Mouse (Mus musculus) heart, embryonic 16.5 days (tissue): ENCODE data around the gene Nup85. TPM values are rescaled to one million over a fixed set of nuclear protein-coding genes. Genes with fewer than 3 reads are reported as not detected.
A peak's percentile ranks its signal among the peaks of the same experiment; 100 is the strongest.

Experiments
- ATAC-seq: fragments of 200-750 bp; cut with Nextera tagmentation; replicated peaks from 2 replicates; pipeline ENCODE4 v1.8.0; 2017; ENCODE audit warnings: moderate number of reproducible peaks; ENCODE audit not compliant: insufficient read depth, low FRiP score; ENCODE audit errors: extremely low read depth
- H3K27ac ChIP-seq: fragments of 300-500 bp; sonication (generic); 2 replicates; pipeline ENCODE4 v1.5.1; 2014; ENCODE audit warnings: mild to moderate bottlenecking, low read length, control low read depth, moderate library complexity
- H3K27me3 ChIP-seq: fragments of 300-500 bp; sonication (generic); 2 replicates; pipeline ENCODE4 v1.6.1; 2014; ENCODE audit warnings: low read length, mixed read lengths; ENCODE audit not compliant: control insufficient read depth, insufficient read depth
- H3K36me3 ChIP-seq: fragments of 300-500 bp; sonication (generic); 2 replicates; pipeline ENCODE4 v1.6.1; 2014; ENCODE audit not compliant: control insufficient read depth, insufficient read depth
- H3K4me1 ChIP-seq: fragments of 300-500 bp; sonication (generic); 2 replicates; pipeline ENCODE4 v1.6.1; 2014; ENCODE audit warnings: low read length, mixed read lengths; ENCODE audit not compliant: control insufficient read depth, insufficient read depth
- H3K4me2 ChIP-seq: fragments of 300-500 bp; sonication (generic); 2 replicates; pipeline ENCODE4 v1.6.1; 2014; ENCODE audit warnings: low read depth, mild to moderate bottlenecking, control low read depth, low read length
- H3K4me3 ChIP-seq: fragments of 300-500 bp; sonication (generic); 2 replicates; pipeline ENCODE4 v1.5.1; 2014; ENCODE audit warnings: mild to moderate bottlenecking, control low read depth, low read length
- H3K9ac ChIP-seq: fragments of 300-500 bp; sonication (generic); 2 replicates; pipeline ENCODE4 v1.6.1; 2014; ENCODE audit warnings: low read length, control low read depth
- H3K9me3 ChIP-seq: fragments of 300-500 bp; sonication (generic); replicated peaks from 2 replicates; pipeline ENCODE4 v1.6.1; 2016; ENCODE audit warnings: low read length; ENCODE audit not compliant: control insufficient read depth
- WGBS: fragments of 180-500 bp; shearing (Covaris S2); extraction: QIAGEN DNeasy Blood & Tissue Kit; methylation state at CpG from one replicate; pipeline ENCODE4 v1.1.7; 2014; 5-methylcytosine and 5-hydroxymethylcytosine counted together
- polyA plus RNA-seq: library from polyadenylated mRNA; unstranded; fragments of >200 nt; fragmentation: Nextera tagmentation; extraction: Ambion mirVana; gene quantifications from 2 replicates; pipeline ENCODE4 v1.2.1, GENCODE M21; 2015

Nup85 gene
- polyA plus RNA-seq, 1 experiment from 2014 or later: 117 TPM

DNA sequence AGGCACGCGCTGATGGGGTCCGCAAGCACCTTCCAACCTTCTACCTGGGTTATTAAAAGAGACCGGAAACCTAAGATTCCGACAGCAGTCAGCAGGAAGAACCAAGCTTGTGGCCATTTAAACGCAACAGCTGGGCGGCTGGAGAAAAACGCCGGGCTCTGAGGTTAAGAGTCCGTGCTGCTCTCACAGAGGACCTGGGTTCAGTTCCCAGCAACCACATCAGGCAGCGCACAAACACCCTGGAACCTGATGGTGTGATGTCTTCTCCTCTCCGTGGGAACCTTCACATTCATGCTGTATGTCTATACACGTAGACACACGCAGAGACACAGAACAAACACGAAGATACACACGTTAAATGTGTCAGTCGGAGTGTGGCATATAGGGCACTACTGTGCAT is 8.5 kb upstream of the Nup85 start:
- no peaks in the 10 kb centered on the region for H3K27me3 ChIP-seq
- H3K9ac ChIP-seq: no peak overlapping the region
- ATAC-seq: no peak
- H3K4me3 ChIP-seq: no peak overlapping the region
- H3K27ac ChIP-seq: no peak overlapping the region
- no peaks in the 10 kb centered on the region for H3K4me1 ChIP-seq
- no peaks in the 10 kb centered on the region for H3K9me3 ChIP-seq
- WGBS: 75% methylated on average over 17 of the region's 17 CpGs
- H3K36me3 ChIP-seq: no peaks in the 10 kb centered on the region
- H3K4me2 ChIP-seq: no peak overlapping the region

DNA sequence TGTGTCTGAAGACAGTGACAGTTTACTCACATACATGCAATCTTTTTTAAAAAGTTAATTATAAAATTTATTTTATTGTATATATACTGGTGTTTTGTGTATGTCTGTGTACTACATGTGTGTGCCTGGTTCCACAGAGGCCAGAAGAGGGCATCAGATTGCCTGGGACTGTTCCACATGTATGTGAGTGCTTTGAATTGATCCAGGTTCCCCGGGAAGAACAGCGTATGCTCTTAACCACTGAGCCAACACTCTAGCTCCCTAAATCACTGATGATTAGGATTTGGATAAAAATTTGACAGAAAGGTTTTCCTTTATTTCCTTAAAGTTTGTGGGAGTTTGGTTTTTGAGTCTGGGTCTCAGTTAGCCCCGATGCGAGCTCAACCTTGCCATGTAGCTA is 828 bp upstream of the Nup85 start:
- ATAC-seq: no peak
- H3K4me3 ChIP-seq: peak overlapping the region; percentile 81
- peaks cover 16% of the 10 kb centered on the region for H3K36me3 ChIP-seq
- 38% methylated on average over 4 of the region's 4 CpGs for WGBS
- H3K4me1 ChIP-seq: peaks cover 10% of the 10 kb centered on the region
- peak overlapping the region; percentile 78 for H3K9ac ChIP-seq
- peak overlapping the region; percentile 75 for H3K4me2 ChIP-seq
- no peaks in the 10 kb centered on the region for H3K27me3 ChIP-seq
- H3K27ac ChIP-seq: peak overlapping the region; percentile 84
- H3K9me3 ChIP-seq: no peaks in the 10 kb centered on the region

DNA sequence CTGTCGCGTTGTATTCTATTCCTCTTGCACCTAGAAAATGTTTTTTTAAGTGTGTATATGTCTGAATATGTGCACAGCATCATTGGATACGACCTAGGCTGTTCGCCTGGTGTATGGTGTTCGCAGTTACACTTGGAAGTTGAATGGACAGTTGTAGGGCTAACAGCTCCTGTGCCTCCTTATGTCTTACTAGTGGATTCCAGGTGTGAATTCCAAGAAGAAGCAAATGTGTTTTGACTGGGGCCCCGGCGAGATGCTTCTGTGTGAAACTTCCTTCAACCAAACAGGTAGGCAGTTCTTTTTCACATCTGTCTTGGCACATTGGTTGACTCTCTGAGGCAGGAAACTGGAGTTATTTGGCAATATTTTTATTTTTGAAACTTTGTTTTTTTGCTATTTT is 727 bp downstream of the Nup85 start:
- 19% methylated on average over 7 of the region's 7 CpGs for WGBS
- no peak for ATAC-seq

DNA sequence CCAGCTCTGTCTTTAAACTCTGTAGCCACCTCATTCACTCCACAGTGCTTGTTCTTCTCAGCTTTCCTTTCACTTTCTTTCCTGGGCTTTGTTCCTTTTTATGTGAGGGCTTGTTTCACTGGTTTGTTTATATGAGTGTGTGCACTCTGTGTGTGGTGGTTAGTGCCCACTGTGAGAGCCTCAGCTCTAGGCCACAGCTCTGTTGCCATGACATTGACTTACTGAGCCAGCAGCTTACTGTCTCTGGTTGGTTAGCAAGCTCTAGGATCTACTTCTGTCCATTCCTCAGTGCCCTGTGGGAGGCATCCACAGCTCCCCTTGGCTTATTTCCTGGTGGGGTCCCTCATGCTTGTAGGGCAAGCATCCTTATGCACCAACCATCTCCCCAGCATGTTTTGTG is 14.8 kb downstream of the Nup85 start:
- no peaks in the 10 kb centered on the region for H3K4me1 ChIP-seq
- no peak overlapping the region for H3K9ac ChIP-seq
- no peaks in the 10 kb centered on the region for H3K27me3 ChIP-seq
- peaks cover 41% of the 10 kb centered on the region for H3K36me3 ChIP-seq
- no peak overlapping the region for H3K4me2 ChIP-seq
- H3K4me3 ChIP-seq: no peak overlapping the region
- ATAC-seq: no peak
- no peak overlapping the region for H3K27ac ChIP-seq
- H3K9me3 ChIP-seq: no peaks in the 10 kb centered on the region

More for the DNA sequence above, 727 bp downstream of the Nup85 start:
- Histone ChIP-seq H3K4me1 (peaks cover 10% of the 10 kb centered on the region), H3K4me3 (peak overlapping the region; percentile 81), H3K27ac (no peak overlapping the region), H3K27me3 (no peaks in the 10 kb centered on the region), H3K36me3 (peaks cover 30% of the 10 kb centered on the region), H3K9ac (peak overlapping the region; percentile 78), H3K9me3 (no peaks in the 10 kb centered on the region), H3K4me2 (peak overlapping the region; percentile 75)

DNA sequence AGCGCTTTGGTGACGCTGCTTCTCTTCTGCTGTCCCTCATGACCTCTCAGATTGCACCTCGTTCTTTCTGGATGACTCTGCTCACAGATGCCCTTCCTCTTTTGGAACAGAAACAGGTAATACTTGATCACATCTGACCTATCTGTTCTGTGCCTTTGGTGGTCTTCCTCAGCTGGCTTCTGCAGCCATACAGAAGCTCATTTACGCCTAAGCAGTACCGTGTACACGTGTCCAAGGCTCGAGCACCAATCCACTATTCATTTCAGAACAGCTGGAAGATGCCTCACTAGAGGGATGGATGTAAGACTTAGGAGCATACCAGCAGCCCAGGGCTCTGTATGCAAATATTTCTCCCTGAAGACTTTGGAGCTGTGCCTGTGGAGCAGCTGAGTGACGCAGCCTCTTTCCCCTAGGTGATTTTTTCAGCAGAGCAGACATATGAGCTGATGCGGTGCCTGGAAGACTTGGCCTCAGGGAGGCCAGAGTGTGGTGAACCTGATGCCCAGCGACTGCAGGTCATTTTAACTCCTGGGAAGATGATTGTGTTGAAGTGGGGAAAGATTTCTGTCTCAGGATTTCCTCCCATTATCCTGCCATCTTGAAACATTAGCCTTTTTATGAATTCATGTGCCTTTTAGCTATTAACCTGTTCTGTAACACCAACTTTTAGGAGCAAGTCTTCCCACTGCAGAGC is 18.8 kb downstream of the Nup85 start:
- Histone ChIP-seq H3K27me3 (no peaks in the 10 kb centered on the region), H3K27ac (no peak overlapping the region; the same call in 1 of the 2 replicates), H3K9me3 (no peaks in the 10 kb centered on the region), H3K36me3 (peaks cover 75% of the 10 kb centered on the region), H3K4me3 (no peak overlapping the region), H3K4me2 (no peak overlapping the region), H3K4me1 (no peaks in the 10 kb centered on the region), H3K9ac (no peak overlapping the region)
- WGBS: 79% methylated on average over 10 of the region's 10 CpGs
- ATAC-seq: 0 out of 2 replicates have a peak, but pooled peaks have one; percentile 14

DNA sequence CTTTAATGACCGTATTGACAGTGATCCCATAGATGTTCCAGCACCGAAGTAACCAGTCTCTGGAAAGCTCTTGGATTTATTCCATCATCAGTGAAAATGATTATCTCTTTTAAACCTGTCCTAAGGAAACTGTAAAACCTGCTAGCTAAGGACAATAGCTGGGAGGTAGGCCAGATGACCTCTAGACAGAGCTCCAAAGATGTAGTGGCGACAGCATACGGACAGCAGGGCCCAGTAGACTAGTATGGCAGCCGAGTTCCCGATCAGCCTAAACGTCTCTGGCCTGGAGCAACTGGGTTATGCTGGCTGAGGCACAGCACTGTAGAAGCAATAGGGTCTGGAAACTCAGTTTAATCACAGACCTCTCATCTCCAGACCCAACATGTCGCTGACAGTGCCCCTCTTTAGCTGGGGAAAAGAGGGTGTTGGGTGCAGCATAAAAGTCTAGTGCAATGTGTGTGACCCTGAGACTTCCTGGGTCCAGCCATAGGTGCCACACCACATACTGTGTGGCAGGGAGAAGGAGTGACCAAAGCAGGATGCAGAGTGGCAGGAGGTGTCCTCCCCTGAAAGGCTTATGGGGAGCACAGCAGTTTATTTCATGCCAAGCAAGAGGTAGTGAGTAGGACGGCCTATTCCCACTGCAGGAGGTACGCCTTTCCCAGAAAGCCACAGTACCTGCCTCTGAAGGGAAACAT is 20.3 kb downstream of the Nup85 start:
- Histone ChIP-seq H3K9me3 (no peaks in the 10 kb centered on the region), H3K27ac (no peak overlapping the region), H3K4me1 (no peaks in the 10 kb centered on the region), H3K9ac (no peak overlapping the region), H3K27me3 (no peaks in the 10 kb centered on the region), H3K4me3 (no peak overlapping the region), H3K4me2 (no peak overlapping the region), H3K36me3 (peaks cover 82% of the 10 kb centered on the region)
- WGBS: 82% methylated on average over 10 of the region's 10 CpGs
- ATAC-seq: no peak

DNA sequence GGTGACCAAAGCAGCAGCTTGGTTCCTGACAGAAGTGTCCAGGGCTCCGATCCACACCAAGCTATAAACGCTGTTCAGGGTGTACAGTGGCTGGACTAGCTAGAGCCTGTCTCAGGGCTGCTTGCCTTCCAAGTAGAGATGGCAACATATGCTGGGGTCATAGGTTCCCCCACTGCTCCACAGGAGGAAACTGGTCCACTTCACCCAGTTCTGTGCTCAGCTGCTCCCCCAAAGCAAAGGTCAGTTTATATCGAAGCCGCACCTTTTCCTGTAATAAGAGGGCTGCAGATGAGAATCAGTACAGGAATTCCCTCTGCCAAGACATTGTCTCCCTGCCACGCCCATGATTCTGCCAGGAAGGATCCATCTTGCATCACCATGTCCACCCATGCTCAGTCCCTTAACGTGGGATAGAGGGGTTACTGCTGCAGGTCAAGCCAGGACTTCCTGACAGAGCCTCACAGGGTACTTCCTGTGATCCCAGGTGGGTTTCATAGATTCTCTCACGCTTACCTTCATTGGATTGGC is 21.4 kb downstream of the Nup85 start:
- H3K36me3 ChIP-seq: peaks cover 86% of the 10 kb centered on the region
- 86% methylated on average over 7 of the region's 7 CpGs for whole genome bisulfite sequencing
- no peak overlapping the region for H3K4me3 ChIP-seq
- H3K27me3 ChIP-seq: no peaks in the 10 kb centered on the region
- H3K4me1 ChIP-seq: no peaks in the 10 kb centered on the region
- H3K27ac ChIP-seq: no peak overlapping the region
- no peak overlapping the region for H3K9ac ChIP-seq
- ATAC-seq: no peak
- no peak overlapping the region for H3K4me2 ChIP-seq
- no peaks in the 10 kb centered on the region for H3K9me3 ChIP-seq

DNA sequence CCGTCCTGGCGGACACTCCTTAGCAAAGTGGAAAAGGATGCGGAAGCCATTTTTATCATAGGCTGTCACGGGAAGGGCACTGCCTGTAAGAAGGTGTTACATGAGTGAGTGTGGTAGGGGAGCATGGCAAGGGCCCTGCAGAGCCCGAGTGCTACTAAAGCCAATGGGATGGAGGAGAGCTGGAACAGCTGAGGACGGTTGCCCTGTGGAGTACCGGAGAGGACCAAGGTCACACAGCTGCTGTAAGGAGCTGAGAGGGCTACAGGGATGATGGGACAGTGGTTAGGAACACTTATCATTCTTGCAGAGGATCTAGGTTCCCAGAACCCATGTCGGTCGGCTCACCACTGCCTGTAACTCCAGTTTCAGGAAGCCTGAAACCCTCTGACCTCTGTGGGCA is 22.2 kb downstream of the Nup85 start:
- H3K27ac ChIP-seq: no peak overlapping the region
- WGBS: 81% methylated on average over 9 of the region's 9 CpGs
- no peaks in the 10 kb centered on the region for H3K27me3 ChIP-seq
- no peaks in the 10 kb centered on the region for H3K4me1 ChIP-seq
- H3K36me3 ChIP-seq: peaks cover 89% of the 10 kb centered on the region
- no peak overlapping the region for H3K4me3 ChIP-seq
- no peak overlapping the region for H3K9ac ChIP-seq
- no peak for ATAC-seq
- no peak overlapping the region for H3K4me2 ChIP-seq
- H3K9me3 ChIP-seq: no peaks in the 10 kb centered on the region

DNA sequence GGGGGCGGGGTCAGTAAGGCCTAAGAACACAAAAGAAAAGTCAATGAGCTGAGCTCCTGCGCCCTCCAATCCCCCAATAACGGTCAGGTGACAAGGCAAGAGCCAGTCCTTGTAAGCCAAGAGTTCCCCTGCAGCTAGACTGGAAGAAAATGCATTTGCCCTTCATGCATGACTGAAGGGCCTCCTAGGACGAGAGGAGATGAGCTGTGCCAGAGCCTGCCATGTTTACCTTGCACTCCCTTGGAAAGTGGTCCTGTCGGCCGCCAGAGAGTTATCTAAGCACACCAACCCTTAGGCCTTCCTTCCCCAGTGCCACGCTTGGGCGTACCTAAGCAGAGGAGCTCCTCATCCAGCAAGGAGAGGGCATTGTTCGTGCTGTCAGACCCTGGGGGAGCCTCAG is 23.8 kb downstream of the Nup85 start:
- WGBS: 82% methylated on average over 9 of the region's 9 CpGs
- H3K4me3 ChIP-seq: no peak overlapping the region
- H3K27ac ChIP-seq: no peak overlapping the region
- ATAC-seq: no peak
- no peak overlapping the region for H3K9ac ChIP-seq
- no peaks in the 10 kb centered on the region for H3K4me1 ChIP-seq
- H3K27me3 ChIP-seq: no peaks in the 10 kb centered on the region
- no peak overlapping the region for H3K4me2 ChIP-seq
- peaks cover 86% of the 10 kb centered on the region for H3K36me3 ChIP-seq
- H3K9me3 ChIP-seq: no peaks in the 10 kb centered on the region
